Mouse (Mus musculus) limb, embryonic 13.5 days (tissue): ENCODE data around the gene Samd14. TPM values are rescaled to one million over a fixed set of nuclear protein-coding genes. Genes with fewer than 3 reads are reported as not detected.
A peak's percentile ranks its signal among the peaks of the same experiment; 100 is the strongest.

Source experiments
- ATAC-seq: fragments of 200-750 bp; cut with Nextera tagmentation; 2 replicates; pipeline ENCODE4 v1.8.0; 2017; ENCODE audit warnings: low read depth, moderate number of reproducible peaks, moderate TSS enrichment; ENCODE audit not compliant: low FRiP score
- H3K27ac ChIP-seq: fragments of 300-500 bp; sonication (generic); 2 replicates; pipeline ENCODE4 v1.5.1; 2015; ENCODE audit warnings: inconsistent platforms, mild to moderate bottlenecking, moderate library complexity
- H3K27me3 ChIP-seq: fragments of 300-500 bp; sonication (generic); 2 replicates; pipeline ENCODE4 v1.6.1; 2015; ENCODE audit warnings: mild to moderate bottlenecking, inconsistent platforms
- H3K36me3 ChIP-seq: fragments of 300-500 bp; sonication (generic); 2 replicates; pipeline ENCODE4 v1.6.1; 2015; ENCODE audit warnings: inconsistent platforms, mild to moderate bottlenecking, moderate library complexity
- H3K4me1 ChIP-seq: fragments of 300-500 bp; sonication (generic); 2 replicates; pipeline ENCODE4 v1.6.1; 2015; ENCODE audit warnings: inconsistent platforms
- H3K4me2 ChIP-seq: fragments of 300-500 bp; sonication (generic); replicated peaks from 2 replicates; pipeline ENCODE4 v1.6.1; 2015; ENCODE audit warnings: inconsistent platforms, mild to moderate bottlenecking, moderate library complexity
- H3K4me3 ChIP-seq: fragments of 300-500 bp; sonication (generic); 2 replicates; pipeline ENCODE4 v1.5.1; 2015; ENCODE audit warnings: moderate library complexity, mild to moderate bottlenecking, inconsistent platforms
- H3K9ac ChIP-seq: fragments of 300-500 bp; sonication (generic); 2 replicates; pipeline ENCODE4 v1.6.1; 2015; ENCODE audit warnings: mild to moderate bottlenecking, inconsistent platforms
- H3K9me3 ChIP-seq: fragments of 300-500 bp; sonication (generic); 2 replicates; pipeline ENCODE4 v1.6.1; 2016; ENCODE audit warnings: inconsistent platforms
- WGBS: fragments of 180-500 bp; shearing (Covaris S2); methylation state at CpG from one replicate; pipeline ENCODE4 v1.1.7; 2015; 5-methylcytosine and 5-hydroxymethylcytosine counted together
- polyA plus RNA-seq: library from polyadenylated mRNA; unstranded; fragments of >200 nt; fragmentation: Nextera tagmentation; extraction: Ambion mirVana; gene quantifications from 2 replicates; pipeline ENCODE4 v1.2.1, GENCODE M21; 2015

The Samd14 gene
- polyA plus RNA-seq, 1 experiment from 2014 or later, result 37.7 TPM

DNA sequence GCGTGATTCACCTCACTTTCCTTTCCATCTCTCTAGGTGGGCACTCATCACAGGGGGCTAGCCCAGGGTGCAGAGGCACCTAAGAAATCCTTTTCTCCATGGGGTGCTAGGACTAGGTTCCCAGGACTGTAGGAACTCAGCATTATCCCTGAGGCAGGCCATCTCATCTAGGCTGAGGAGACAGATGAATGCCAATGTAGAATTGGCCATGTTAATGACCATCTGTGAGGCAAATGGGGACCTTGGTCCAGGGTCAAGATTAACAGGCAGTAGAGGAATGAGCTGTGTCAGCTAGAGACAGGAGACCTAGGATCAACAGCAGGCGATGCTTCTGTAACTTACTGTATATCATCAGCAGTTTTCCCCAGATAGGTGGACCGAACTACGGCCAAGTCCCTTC lies 30.1 kb downstream of the Samd14 start:
- Histone ChIP-seq H3K4me2 (peak overlapping the region; percentile 85), H3K9ac (peak overlapping the region; percentile 83; the same call in 1 of the 2 replicates), H3K4me1 (peaks cover 19% of the 10 kb centered on the region), H3K27ac (no peak overlapping the region), H3K27me3 (no peaks in the 10 kb centered on the region), H3K36me3 (peaks cover 35% of the 10 kb centered on the region), H3K4me3 (peak overlapping the region; percentile 81), H3K9me3 (no peaks in the 10 kb centered on the region)
- 76% methylated on average over 4 of the region's 4 CpGs for WGBS
- no peak for ATAC-seq

DNA sequence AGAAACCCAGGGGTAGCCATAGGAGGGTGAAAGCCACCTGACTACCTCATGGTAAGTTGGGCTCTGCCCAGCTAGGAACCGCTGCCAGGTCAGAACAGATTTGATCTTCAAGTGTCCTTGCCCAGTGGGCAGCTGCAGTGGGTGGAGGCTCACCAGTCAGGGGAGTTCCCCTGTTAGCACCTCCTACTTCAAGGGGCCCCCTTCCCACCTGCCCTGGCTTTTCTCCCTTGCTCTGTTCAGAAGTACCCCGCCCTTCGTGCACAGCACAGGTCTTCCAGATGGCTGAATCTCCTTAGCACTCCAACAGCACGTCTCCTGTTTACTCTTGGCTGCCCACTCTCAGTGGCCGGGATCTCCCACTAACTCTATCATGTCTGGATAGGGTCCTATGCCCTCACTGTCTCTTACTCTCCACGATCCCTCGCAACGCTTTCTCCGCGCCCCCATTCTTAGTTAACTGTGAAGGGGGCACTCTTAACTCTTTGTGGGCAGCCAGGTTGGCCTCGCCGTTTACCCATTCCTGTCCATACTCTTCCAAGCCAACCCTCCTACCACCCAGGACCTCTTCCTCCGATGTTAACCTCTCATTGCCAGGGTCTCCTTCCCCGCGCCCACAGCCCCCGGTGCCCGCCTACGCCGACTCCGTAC lies 30.9 kb downstream of the Samd14 start:
- H3K4me2 ChIP-seq, result peak overlapping the region; percentile 85
- H3K9me3 ChIP-seq, result no peaks in the 10 kb centered on the region
- peaks cover 19% of the 10 kb centered on the region for H3K4me1 ChIP-seq
- H3K9ac ChIP-seq, result peak overlapping the region; percentile 83
- H3K27me3 ChIP-seq, result no peaks in the 10 kb centered on the region
- H3K27ac ChIP-seq, result peak overlapping the region; percentile 77; the same call in 1 of the 2 replicates
- WGBS, result under 1% methylated on average over 20 of the region's 20 CpGs
- H3K36me3 ChIP-seq, result peaks cover 34% of the 10 kb centered on the region
- peak; percentile 25 for ATAC-seq
- peak overlapping the region; percentile 81 for H3K4me3 ChIP-seq

DNA sequence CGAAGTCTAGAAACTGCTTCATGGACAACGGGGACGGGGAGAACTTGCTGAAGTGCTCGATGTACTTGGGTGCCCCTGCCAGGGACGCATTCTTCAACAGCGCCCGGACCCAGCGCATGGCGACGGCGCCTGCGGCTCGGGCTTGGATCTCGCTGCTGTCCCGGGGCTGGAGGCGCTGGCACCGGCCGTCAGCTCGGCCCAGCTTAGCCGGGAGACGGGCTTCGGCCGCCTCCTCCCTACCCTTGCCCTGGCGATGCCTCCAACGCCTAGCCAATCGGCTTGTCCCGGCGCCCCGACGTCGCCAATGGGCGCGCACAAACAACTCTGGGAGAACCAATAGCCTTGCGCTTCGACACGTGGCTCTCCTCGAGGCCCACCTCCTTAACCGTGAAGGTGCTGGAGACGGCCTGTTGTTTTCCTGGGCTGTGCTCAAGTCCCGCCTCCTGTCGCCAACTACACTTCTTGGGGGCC lies 31.5 kb downstream of the Samd14 start, which contains the start of gene Pdk2:
Pdk2 (minus strand) TSS at position 216 of the 471 bp plus-strand sequence.
- Histone ChIP-seq H3K4me1 (peaks cover 19% of the 10 kb centered on the region), H3K9ac (peak within 1 kb of the TSS; percentile 83), H3K27ac (peak within 1 kb of the TSS; percentile 77), H3K36me3 (peaks cover 29% of the 10 kb centered on the region), H3K4me2 (peak within 1 kb of the TSS; percentile 85), H3K4me3 (peak within 1 kb of the TSS; percentile 81), H3K27me3 (no peaks in the 10 kb centered on the region), H3K9me3 (no peaks in the 10 kb centered on the region)
- ATAC-seq, result peak; percentile 97
- WGBS, result under 1% methylated on average over 41 of the region's 41 CpGs

DNA sequence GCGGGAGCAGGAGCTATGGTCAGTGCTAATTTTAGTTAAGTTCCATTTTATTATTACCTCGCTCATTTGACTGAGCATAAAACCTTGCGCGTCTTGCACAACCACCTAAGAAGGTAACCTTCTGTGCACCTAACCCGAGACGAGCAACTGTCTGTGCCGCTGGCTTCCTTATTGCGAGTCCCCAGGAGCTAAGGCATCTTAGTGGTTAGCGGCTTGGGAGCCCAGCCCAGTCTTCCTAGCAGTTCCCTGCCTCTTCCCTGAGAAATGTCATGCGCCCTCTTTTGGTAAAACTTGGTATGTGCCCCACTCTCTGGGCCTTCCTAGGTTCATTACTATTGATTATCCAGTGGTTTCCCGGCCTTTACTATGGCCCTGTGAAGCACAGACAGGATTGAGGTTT lies 32.4 kb downstream of the Samd14 start:
- H3K9ac ChIP-seq, result peak overlapping the region; percentile 59

DNA sequence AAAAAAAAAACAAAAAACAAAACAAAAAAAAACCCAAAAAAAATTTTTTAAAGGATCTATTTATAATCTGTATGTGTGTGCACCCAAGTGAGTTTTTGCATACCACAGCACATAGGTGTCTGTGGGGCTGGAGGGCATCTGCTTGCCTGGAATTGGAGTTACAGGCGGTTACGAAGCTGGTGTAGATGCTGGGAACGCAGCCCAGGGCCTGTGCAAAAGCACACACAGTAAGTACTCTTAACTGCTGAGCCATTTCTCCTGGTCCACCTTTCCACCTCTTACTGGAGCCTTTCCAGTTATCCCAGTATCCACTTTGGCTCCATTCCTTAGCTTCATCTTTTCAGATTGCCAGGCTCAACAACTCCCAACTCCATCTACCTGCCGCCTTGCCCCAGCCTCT lies 33.4 kb downstream of the Samd14 start:
- H3K4me3 ChIP-seq, result no peak overlapping the region
- H3K36me3 ChIP-seq, result peaks cover 11% of the 10 kb centered on the region
- no peak overlapping the region for H3K9ac ChIP-seq
- no peak overlapping the region for H3K4me2 ChIP-seq
- no peak overlapping the region for H3K27ac ChIP-seq
- H3K27me3 ChIP-seq, result no peaks in the 10 kb centered on the region
- ATAC-seq, result no peak
- 86% methylated on average over 4 of the region's 4 CpGs for WGBS
- no peaks in the 10 kb centered on the region for H3K9me3 ChIP-seq
- H3K4me1 ChIP-seq, result peaks cover 19% of the 10 kb centered on the region

More for the DNA sequence above, 32.4 kb downstream of the Samd14 start:
- H3K36me3 ChIP-seq, result peaks cover 20% of the 10 kb centered on the region
- 0% methylated on average over 11 of the region's 11 CpGs for WGBS
- peak overlapping the region; percentile 81 for H3K4me3 ChIP-seq
- peak overlapping the region; percentile 44; the same call in 1 of the 2 replicates for H3K27ac ChIP-seq
- peaks cover 19% of the 10 kb centered on the region for H3K4me1 ChIP-seq
- no peaks in the 10 kb centered on the region for H3K9me3 ChIP-seq
- ATAC-seq, result no peak
- H3K4me2 ChIP-seq, result peak overlapping the region; percentile 85
- no peaks in the 10 kb centered on the region for H3K27me3 ChIP-seq

DNA sequence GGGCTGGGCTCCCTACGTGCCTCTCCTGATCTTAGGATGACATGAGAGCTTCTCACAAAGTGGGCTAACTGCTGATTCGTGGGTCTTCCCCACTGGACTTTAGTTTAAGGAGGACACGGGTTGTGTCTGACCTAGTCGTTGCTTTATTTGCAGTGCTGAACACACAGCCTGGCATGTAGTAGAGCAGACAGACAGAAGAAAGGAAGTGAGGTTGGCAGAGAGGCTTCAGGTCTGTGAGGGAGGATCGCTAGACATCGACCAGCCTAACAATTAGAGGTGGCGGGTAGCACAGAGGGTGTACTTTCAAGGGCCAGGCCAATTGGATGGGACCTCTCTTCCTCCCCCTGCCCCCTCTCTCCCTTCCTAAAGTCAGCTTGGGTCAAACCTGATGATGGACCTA lies 33.9 kb downstream of the Samd14 start:
- Histone ChIP-seq H3K4me3 (no peak overlapping the region), H3K9me3 (no peaks in the 10 kb centered on the region), H3K9ac (no peak overlapping the region), H3K4me2 (no peak overlapping the region), H3K27me3 (no peaks in the 10 kb centered on the region), H3K27ac (no peak overlapping the region), H3K4me1 (peaks cover 19% of the 10 kb centered on the region), H3K36me3 (peaks cover 5% of the 10 kb centered on the region)
- no peak for ATAC-seq
- WGBS, result 52% methylated on average over 7 of the region's 7 CpGs

DNA sequence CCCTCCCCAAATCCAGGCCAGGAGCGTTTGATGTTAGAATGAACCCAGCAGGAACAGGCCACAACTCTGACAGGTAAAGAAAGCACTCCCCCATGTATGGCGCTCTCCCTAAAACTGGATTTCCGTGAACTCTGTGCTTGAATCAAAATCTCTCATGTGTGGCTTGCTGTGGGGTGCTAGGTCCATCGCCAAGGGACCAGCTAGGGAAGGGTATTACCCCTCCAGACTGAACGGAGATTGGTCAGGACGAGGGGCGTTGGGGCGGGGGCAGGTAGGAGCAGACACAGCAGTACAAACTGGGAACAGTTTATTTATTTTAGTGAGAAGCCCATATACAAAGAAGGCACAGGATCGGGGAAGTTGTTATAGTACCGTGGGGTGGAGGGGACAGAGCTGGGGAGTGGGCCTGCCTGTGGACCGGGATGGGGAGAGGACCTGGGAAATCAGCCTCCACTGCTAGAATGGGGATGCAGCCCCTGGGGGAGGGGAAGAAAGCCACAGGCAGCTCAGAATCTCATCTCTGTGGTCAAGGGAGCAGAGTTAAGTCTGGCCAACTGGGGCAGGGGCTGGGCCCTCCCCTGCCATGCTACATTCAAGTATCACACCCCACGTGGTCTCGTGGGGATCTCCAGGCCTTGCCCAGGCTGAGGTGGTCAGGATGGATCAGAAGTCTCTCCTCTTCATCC lies 34.6 kb downstream of the Samd14 start:
- no peaks in the 10 kb centered on the region for H3K36me3 ChIP-seq
- H3K4me3 ChIP-seq, result no peak overlapping the region
- no peak overlapping the region for H3K27ac ChIP-seq
- H3K27me3 ChIP-seq, result no peaks in the 10 kb centered on the region
- H3K4me2 ChIP-seq, result no peak overlapping the region
- peaks cover 19% of the 10 kb centered on the region for H3K4me1 ChIP-seq
- 51% methylated on average over 12 of the region's 13 CpGs for WGBS
- no peaks in the 10 kb centered on the region for H3K9me3 ChIP-seq
- ATAC-seq, result no peak
- no peak overlapping the region for H3K9ac ChIP-seq

DNA sequence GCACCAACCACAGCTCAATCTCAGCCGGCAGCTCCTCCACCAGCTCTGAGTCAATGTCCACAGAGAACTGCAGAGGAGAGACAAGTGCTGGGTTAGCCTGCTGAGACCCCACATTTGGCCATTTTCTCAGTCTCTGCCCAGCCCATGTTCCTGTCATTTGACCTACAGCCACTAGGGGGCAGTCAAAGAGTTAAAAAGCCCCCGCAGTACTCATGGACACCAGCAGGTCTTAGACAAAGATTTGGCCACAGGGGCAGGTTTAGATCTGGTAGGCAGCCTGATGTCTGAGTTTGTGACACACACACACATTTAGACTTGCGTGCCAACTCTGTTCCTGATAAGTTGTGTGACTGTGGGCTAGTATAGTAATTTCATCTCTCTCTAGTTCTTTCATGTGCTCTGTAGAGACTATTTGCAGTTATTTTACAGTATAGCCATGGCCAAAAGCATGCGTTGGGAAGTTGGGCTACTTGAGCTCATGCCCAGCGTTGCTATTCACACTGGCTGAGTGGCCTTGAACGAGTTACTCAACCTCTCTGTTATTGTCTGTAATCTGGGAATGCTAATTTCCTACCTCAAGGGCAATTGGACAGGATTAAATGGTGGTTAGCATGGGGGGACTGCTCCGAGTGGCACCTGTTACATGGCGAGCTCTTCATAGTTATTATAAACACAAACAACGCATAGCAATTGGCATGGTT lies 37.5 kb downstream of the Samd14 start:
- Histone ChIP-seq H3K27me3 (no peaks in the 10 kb centered on the region), H3K27ac (no peak overlapping the region), H3K4me1 (0 out of 2 replicates have a peak, but pooled peaks cover 4% of the 10 kb centered on the region), H3K4me3 (no peak overlapping the region), H3K9ac (no peak overlapping the region), H3K4me2 (no peak overlapping the region), H3K9me3 (no peaks in the 10 kb centered on the region), H3K36me3 (no peaks in the 10 kb centered on the region)
- peak; percentile 62 for ATAC-seq
- WGBS, result 62% methylated on average over 9 of the region's 9 CpGs

DNA sequence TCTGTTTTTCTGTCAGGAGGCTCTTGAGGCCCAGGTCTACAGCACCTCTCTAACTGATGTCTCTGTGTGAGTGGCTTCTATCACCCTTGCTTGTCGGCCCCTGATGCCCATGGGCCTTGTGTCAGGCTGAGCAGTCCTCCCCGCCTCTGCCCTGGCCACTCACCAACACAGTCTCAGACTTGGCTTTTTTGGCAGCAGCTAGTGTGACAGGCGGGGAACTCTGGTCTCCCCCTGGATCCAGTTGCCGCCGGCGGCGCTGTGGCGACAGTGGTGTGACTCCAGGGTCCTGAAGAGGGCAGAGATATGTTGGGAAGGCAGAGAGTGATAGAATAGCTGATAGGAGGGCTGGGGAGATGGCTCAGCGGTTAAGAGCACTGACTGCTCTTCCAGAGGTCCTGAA lies 43.4 kb downstream of the Samd14 start:
- WGBS, result 63% methylated on average over 9 of the region's 9 CpGs
- Histone ChIP-seq H3K36me3 (no peaks in the 10 kb centered on the region), H3K27me3 (peaks cover 24% of the 10 kb centered on the region; the same call in 1 of the 2 replicates), H3K9me3 (no peaks in the 10 kb centered on the region), H3K4me3 (no peak overlapping the region), H3K4me1 (peaks cover 11% of the 10 kb centered on the region), H3K9ac (no peak overlapping the region), H3K27ac (no peak overlapping the region), H3K4me2 (no peak overlapping the region)
- no peak for ATAC-seq

DNA sequence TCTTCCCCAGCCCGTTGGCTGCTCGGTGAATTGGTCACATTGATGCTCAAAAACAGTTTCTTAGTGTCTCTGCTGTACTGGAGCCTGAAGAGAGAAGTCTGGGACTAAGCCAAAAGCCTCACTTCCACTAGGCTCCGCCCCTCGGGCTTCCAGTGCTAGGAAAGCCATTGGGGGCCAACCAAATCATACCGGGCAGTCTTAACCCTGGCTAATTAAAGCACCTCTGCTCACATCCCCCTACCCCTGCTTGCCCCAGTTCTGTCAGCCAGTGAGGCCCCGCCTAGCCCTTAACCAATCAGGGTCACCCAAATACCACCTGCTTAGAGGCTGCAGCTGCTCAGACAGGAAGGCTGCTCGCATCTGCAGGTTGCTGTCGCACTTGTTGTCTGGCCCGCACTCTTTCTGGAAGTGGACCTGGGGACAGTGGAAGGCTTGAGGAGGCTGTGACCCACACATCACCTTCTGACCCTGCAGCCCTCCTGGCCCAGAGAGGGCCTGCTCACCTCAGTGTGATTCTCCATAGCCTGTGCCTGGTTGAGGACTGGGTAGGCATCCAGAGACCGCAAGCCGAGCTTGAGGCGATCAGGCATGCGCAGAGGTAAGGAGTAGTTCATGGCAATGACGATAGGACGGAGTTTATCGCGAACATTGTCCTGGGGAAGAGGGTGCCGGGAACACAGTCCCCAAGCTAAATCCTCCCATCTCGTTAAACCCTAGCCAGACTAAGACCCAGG lies 47.3 kb downstream of the Samd14 start:
- no peak overlapping the region for H3K9ac ChIP-seq
- H3K4me1 ChIP-seq, result peaks cover 11% of the 10 kb centered on the region
- 30% methylated on average over 19 of the region's 19 CpGs for WGBS
- peaks cover 26% of the 10 kb centered on the region; the same call in 1 of the 2 replicates for H3K27me3 ChIP-seq
- peak overlapping the region; percentile 50 for H3K4me2 ChIP-seq
- no peak overlapping the region for H3K27ac ChIP-seq
- peak; percentile 54; the same call in 1 of the 2 replicates for ATAC-seq
- H3K4me3 ChIP-seq, result no peak overlapping the region
- no peaks in the 10 kb centered on the region for H3K36me3 ChIP-seq
- no peaks in the 10 kb centered on the region for H3K9me3 ChIP-seq

DNA sequence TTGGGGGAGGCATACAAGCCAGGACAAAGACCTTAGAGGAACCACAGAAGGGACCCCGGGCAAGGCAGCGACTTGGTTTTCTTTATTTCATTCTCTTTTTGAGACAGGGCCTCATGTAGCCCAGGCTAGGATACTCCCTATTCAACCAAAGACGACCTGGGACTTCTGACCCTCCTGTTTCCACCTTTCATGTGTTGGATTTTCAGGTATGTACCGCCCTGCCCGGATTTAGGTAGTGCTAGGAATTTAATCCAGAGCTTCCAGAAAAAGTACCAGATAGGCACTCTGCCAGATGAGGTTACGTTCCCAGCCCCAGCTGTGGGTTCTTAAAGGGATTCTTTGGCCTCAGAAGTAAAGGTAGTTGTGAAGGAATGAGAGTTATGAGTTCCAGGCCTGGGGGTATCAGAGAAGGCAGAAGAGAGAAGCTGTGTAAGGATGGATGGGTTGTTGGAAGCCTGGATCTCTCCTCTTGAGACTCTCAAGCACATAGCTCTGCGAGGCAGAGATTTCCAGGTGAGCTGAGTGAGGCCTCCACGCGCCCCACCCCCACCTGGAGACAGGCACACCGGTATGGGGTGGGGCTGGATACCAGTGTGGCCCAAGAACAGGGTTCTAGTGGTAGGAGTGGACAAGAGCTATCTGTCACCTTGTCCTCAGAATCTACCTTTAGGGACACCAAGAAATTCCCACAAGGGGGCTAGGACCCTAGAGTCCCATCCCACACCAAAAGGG lies 59.7 kb downstream of the Samd14 start:
- no peak overlapping the region for H3K9ac ChIP-seq
- no peak overlapping the region for H3K27ac ChIP-seq
- H3K4me1 ChIP-seq, result 0 out of 2 replicates have a peak, but pooled peaks cover 22% of the 10 kb centered on the region
- peaks cover 22% of the 10 kb centered on the region for H3K27me3 ChIP-seq
- no peaks in the 10 kb centered on the region for H3K9me3 ChIP-seq
- no peaks in the 10 kb centered on the region for H3K36me3 ChIP-seq
- H3K4me3 ChIP-seq, result no peak overlapping the region
- no peak overlapping the region for H3K4me2 ChIP-seq
- ATAC-seq, result no peak
- 81% methylated on average over 10 of the region's 10 CpGs for WGBS
